Mouse (Mus musculus): ENCODE measurements around the gene Sppl2b. TPM values are rescaled to one million over a fixed set of nuclear protein-coding genes. Genes with fewer than 3 reads are reported as not detected.

Sppl2b gene
- total and polyA plus RNA-seq, 3 experiments, result 52.0 to 65.9 TPM; not detected in 1

DNA sequence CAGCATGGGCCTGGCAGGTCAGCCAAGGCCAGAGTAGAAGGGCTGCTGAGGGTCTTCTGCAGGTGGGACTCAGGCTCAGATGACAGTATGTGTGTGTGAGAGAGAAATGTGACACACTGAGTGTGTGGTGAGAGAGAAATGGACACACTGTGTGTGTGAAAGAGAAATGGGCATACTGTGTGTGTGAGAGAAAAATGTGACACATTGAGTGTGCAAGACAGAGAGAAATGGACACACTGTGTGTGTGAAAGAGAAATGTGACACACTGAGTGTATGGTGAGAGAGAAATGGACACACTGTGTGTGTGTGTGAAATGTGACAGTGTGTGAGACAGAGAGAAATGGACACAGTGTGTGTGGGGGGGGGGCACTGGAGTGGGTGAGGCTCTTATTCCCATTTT lies 56.8 kb downstream of the Sppl2b start:
- H3K9ac ChIP-seq (ENCODE audit: control insufficient read depth, low read depth, low read length, poor library complexity, severe bottlenecking), result no peak overlapping the region
- no peaks in the 10 kb centered on the region for H3K27me3 ChIP-seq (ENCODE audit: control insufficient read depth in 1 of 2, insufficient read depth in 2 of 2, low read length in 2 of 2)
- no peaks in the 10 kb centered on the region for H3K79me2 ChIP-seq (ENCODE audit: control insufficient read depth, insufficient read depth, low read length, poor library complexity)
- no peak for TF ChIP-seq NELFE (IDR thresholded peaks at IDR 0.05; ENCODE audit: low read depth, low read length)
- TF ChIP-seq ZKSCAN1 (IDR thresholded peaks at IDR 0.05; ENCODE audit: low read depth, low read length), result peak; percentile 92
- H3K4me1 ChIP-seq (ENCODE audit: control insufficient read depth in 1 of 2, insufficient read depth in 2 of 2, low read length in 2 of 2), result no peaks in the 10 kb centered on the region
- no peaks in the 10 kb centered on the region; a peak in 1 of 4 replicates for H3K36me3 ChIP-seq (ENCODE audit: control insufficient read depth in 1 of 2, insufficient read depth in 2 of 2, low read length in 2 of 2)
- no peak overlapping the region for H3K27ac ChIP-seq (ENCODE audit: control insufficient read depth, low read depth, low read length)
- no peak overlapping the region for H3K4me3 ChIP-seq (ENCODE audit: control insufficient read depth in 1 of 2, insufficient read depth in 1 of 2, low read depth in 2 of 2, low read length in 2 of 2)
- DNase-seq (ENCODE audit: low read depth, low spot score), result no peak
- no peaks in the 10 kb centered on the region for H3K9me3 ChIP-seq (replicated peaks; ENCODE audit: insufficient read depth, low read length)

DNA sequence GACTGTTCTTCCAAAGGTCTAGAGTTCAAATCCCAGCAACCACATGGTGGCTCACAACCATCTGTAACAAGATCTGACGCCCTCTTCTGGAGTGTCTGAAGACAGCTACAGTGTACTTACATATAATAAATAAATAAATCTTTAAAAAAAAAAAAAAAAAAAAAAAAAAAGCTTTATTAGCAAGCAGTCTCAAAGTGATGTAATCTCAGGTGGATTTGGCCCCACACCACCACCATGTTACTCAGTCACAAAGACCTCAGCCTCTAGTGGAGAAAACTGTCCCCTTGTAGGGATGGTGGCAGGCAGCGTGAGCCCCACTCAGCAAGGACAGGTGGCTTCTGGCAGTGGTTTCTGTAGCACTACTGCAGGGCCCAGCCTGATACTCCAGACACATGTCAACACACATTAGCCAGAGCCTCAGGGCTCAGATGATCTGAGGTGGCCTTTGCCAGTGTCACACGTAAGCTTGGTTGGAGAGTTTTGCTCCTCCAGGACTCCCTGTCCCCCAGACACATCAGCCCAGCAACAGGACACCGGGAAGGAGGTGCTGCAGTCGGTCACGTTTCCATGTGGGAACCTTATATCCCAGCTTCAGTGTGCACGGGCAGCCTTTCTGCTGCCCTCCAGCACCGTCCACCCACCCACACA lies 58.4 kb downstream of the Sppl2b start:
- no peak for TF ChIP-seq USF2 (IDR thresholded peaks at IDR 0.05; ENCODE audit: borderline replicate concordance in 1 of 2, insufficient read depth in 1 of 2, low read depth in 1 of 2, low read length in 2 of 2)
- peak; percentile 71 for TF ChIP-seq ZNF384 (IDR thresholded peaks at IDR 0.05; ENCODE audit: low read depth, low read length)
- no peak for TF ChIP-seq CTCF (IDR thresholded peaks at IDR 0.05 in 2 of 3, conservative IDR thresholded peaks at IDR 0.05 in 1 of 3; ENCODE audit: control insufficient read depth in 1 of 3, insufficient read depth in 1 of 3, low read depth in 2 of 3, low read length in 3 of 3, poor library complexity in 1 of 3, severe bottlenecking in 1 of 3)
- TF ChIP-seq ELF1 (IDR thresholded peaks at IDR 0.05; ENCODE audit: low read depth, low read length), result no peak
- no peak for TF ChIP-seq MAZ (IDR thresholded peaks at IDR 0.05; ENCODE audit: low read depth, low read length)
- TF ChIP-seq POLR2AphosphoS5 (IDR thresholded peaks at IDR 0.05; ENCODE audit: borderline replicate concordance, low read depth, low read length), result no peak
- Histone ChIP-seq H3K79me2 (ENCODE audit: control insufficient read depth, insufficient read depth, low read length, poor library complexity) (peaks cover 6% of the 10 kb centered on the region), H3K9me3 (replicated peaks; ENCODE audit: insufficient read depth, low read length) (no peaks in the 10 kb centered on the region), H3K4me1 (ENCODE audit: control insufficient read depth in 1 of 2, insufficient read depth in 2 of 2, low read length in 2 of 2) (peaks cover 0 to 6% of the 10 kb centered on the region in 2 experiments; a peak in 1 of 4 replicates), H3K27ac (ENCODE audit: control insufficient read depth, low read depth, low read length) (no peak overlapping the region), H3K27me3 (ENCODE audit: control insufficient read depth in 1 of 2, insufficient read depth in 2 of 2, low read length in 2 of 2) (no peaks in the 10 kb centered on the region), H3K36me3 (ENCODE audit: control insufficient read depth in 1 of 2, insufficient read depth in 2 of 2, low read length in 2 of 2) (peaks cover 0 to 2% of the 10 kb centered on the region in 2 experiments; a peak in 2 of 4 replicates), H3K9ac (ENCODE audit: control insufficient read depth, low read depth, low read length, poor library complexity, severe bottlenecking) (no peak overlapping the region), H3K4me3 (ENCODE audit: control insufficient read depth in 1 of 2, insufficient read depth in 1 of 2, low read depth in 2 of 2, low read length in 2 of 2) (no peak overlapping the region)
- DNase-seq (ENCODE audit: low read depth, low spot score), result no peak

DNA sequence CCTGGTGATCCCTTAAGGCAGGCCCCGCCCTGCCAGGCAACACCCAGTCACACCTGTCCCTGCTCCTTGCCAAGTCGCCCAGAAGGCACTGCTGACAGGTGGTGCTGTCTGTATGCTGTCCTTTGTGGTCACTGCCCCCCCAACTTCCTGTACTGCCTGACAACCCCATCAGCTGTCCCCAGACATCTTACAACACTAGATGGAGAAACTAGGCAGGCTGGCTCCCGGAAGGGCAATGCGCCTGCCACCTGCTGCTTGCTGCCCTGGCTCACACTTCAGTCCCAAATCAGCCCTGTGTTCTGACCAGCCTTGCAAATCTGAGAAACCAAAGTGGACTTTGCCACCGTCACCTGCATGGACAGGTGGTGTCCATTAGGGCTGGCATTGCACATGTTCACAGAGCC lies 59.2 kb downstream of the Sppl2b start:
- Histone ChIP-seq H3K27me3 (ENCODE audit: control insufficient read depth in 1 of 2, insufficient read depth in 2 of 2, low read length in 2 of 2) (no peaks in the 10 kb centered on the region), H3K79me2 (ENCODE audit: control insufficient read depth, insufficient read depth, low read length, poor library complexity) (peaks cover 6% of the 10 kb centered on the region), H3K9ac (ENCODE audit: control insufficient read depth, low read depth, low read length, poor library complexity, severe bottlenecking) (no peak overlapping the region), H3K27ac (ENCODE audit: control insufficient read depth, low read depth, low read length) (no peak overlapping the region), H3K36me3 (ENCODE audit: control insufficient read depth in 1 of 2, insufficient read depth in 2 of 2, low read length in 2 of 2) (peaks cover 0 to 2% of the 10 kb centered on the region in 2 experiments; a peak in 2 of 4 replicates), H3K9me3 (replicated peaks; ENCODE audit: insufficient read depth, low read length) (no peaks in the 10 kb centered on the region), H3K4me3 (ENCODE audit: control insufficient read depth in 1 of 2, insufficient read depth in 1 of 2, low read depth in 2 of 2, low read length in 2 of 2) (no peak overlapping the region), H3K4me1 (ENCODE audit: control insufficient read depth in 1 of 2, insufficient read depth in 2 of 2, low read length in 2 of 2) (peaks cover 0 to 8% of the 10 kb centered on the region in 2 experiments; a peak in 1 of 4 replicates)
- TF ChIP-seq ELF1 (IDR thresholded peaks at IDR 0.05; ENCODE audit: low read depth, low read length) (no peak), TAL1 (IDR thresholded peaks at IDR 0.05; ENCODE audit: low read length) (no peak), EP300 (IDR thresholded peaks at IDR 0.05; ENCODE audit: low read depth in 1 of 2, low read length in 2 of 2) (no peak), GATA1 (IDR thresholded peaks at IDR 0.05; ENCODE audit: low read depth, low read length) (no peak), JUND (IDR thresholded peaks at IDR 0.05; ENCODE audit: low read depth, low read length) (no peak), POLR2AphosphoS2 (IDR thresholded peaks at IDR 0.05; ENCODE audit: low read length) (no peak), USF2 (IDR thresholded peaks at IDR 0.05; ENCODE audit: borderline replicate concordance in 1 of 2, insufficient read depth in 1 of 2, low read depth in 1 of 2, low read length in 2 of 2) (no peak), E2F4 (IDR thresholded peaks at IDR 0.05; ENCODE audit: borderline replicate concordance, low read depth, low read length) (no peak)
- no peak for DNase-seq (ENCODE audit: low read depth, low spot score)

Measured in MEL (cell line).